Mouse (Mus musculus): ENCODE data around the gene Lrp1. TPM values are rescaled to one million over a fixed set of nuclear protein-coding genes. Genes with fewer than 3 reads are reported as not detected.

Lrp1 gene
- polyA plus RNA-seq, 1 experiment from 2014 or later = 34.6 TPM

GRCm38 (mm10) chr10:127664891-127665290, 43.9 kb upstream of the Lrp1 start:
- WGBS (ENCODE audit: insufficient replicate concordance) = 34% methylated on average over 13 of the region's 13 CpGs
- Histone ChIP-seq H3K9me3 (replicated peaks; ENCODE audit: control insufficient read depth, low read length) (no peaks in the 10 kb centered on the region), H3K9ac (ENCODE audit: low read depth, low read length) (no peak overlapping the region), H3K36me3 (ENCODE audit: control insufficient read depth, insufficient read depth, low read length) (peaks cover 8% of the 10 kb centered on the region), H3K4me3 (ENCODE audit: low read depth, low read length) (peak overlapping the region; percentile 73; the same call in 1 of the 2 replicates), H3K4me1 (ENCODE audit: control insufficient read depth, insufficient read depth, low read length) (peaks cover 50% of the 10 kb centered on the region), H3K27ac (ENCODE audit: low read depth, low read length) (no peak overlapping the region), H3K27me3 (ENCODE audit: control insufficient read depth, insufficient read depth, low read length) (peaks cover 10% of the 10 kb centered on the region), H3K4me2 (peak overlapping the region; percentile 85)
- ATAC-seq (replicated peaks; ENCODE audit: insufficient number of reproducible peaks, low FRiP score, low TSS enrichment) = no peak

GRCm38 (mm10) chr10:127664166-127664565, 43.2 kb upstream of the Lrp1 start:
- 33% methylated on average over 16 of the region's 16 CpGs for WGBS (ENCODE audit: insufficient replicate concordance)
- peaks cover 47% of the 10 kb centered on the region for H3K4me1 ChIP-seq (ENCODE audit: control insufficient read depth, insufficient read depth, low read length)
- no peak overlapping the region for H3K9ac ChIP-seq (ENCODE audit: low read depth, low read length)
- peaks cover 10% of the 10 kb centered on the region for H3K27me3 ChIP-seq (ENCODE audit: control insufficient read depth, insufficient read depth, low read length)
- H3K4me2 ChIP-seq = peak overlapping the region; percentile 25
- no peak for ATAC-seq (replicated peaks; ENCODE audit: insufficient number of reproducible peaks, low FRiP score, low TSS enrichment)
- H3K36me3 ChIP-seq (ENCODE audit: control insufficient read depth, insufficient read depth, low read length) = peaks cover 8% of the 10 kb centered on the region
- no peak overlapping the region for H3K27ac ChIP-seq (ENCODE audit: low read depth, low read length)
- H3K4me3 ChIP-seq (ENCODE audit: low read depth, low read length) = peak overlapping the region; percentile 73; the same call in 1 of the 2 replicates
- H3K9me3 ChIP-seq (replicated peaks; ENCODE audit: control insufficient read depth, low read length) = no peaks in the 10 kb centered on the region

- Histone ChIP-seq H3K9ac (ENCODE audit: low read depth, low read length) (no peak overlapping the region), H3K27ac (ENCODE audit: low read depth, low read length) (no peak overlapping the region), H3K4me3 (ENCODE audit: low read depth, low read length) (no peak overlapping the region), H3K4me2 (no peak overlapping the region), H3K36me3 (ENCODE audit: control insufficient read depth, insufficient read depth, low read length) (peaks cover 8% of the 10 kb centered on the region), H3K4me1 (ENCODE audit: control insufficient read depth, insufficient read depth, low read length) (peaks cover 43% of the 10 kb centered on the region), H3K9me3 (replicated peaks; ENCODE audit: control insufficient read depth, low read length) (no peaks in the 10 kb centered on the region), H3K27me3 (ENCODE audit: control insufficient read depth, insufficient read depth, low read length) (peaks cover 10% of the 10 kb centered on the region)
- 32% methylated on average over 5 of the region's 5 CpGs for WGBS (ENCODE audit: insufficient replicate concordance)
- no peak for ATAC-seq (replicated peaks; ENCODE audit: insufficient number of reproducible peaks, low FRiP score, low TSS enrichment)
These were observed 42.6 kb upstream of the Lrp1 start for GRCm38 (mm10) chr10:127663590-127663989.

GRCm38 (mm10) chr10:127662666-127663253, 41.8 kb upstream of the Lrp1 start:
- 22% methylated on average over 19 of the region's 19 CpGs for WGBS (ENCODE audit: insufficient replicate concordance)
- Histone ChIP-seq H3K9ac (ENCODE audit: low read depth, low read length) (peak overlapping the region; percentile 43; the same call in 1 of the 2 replicates), H3K36me3 (ENCODE audit: control insufficient read depth, insufficient read depth, low read length) (peaks cover 8% of the 10 kb centered on the region), H3K4me2 (peak overlapping the region; percentile 71), H3K9me3 (replicated peaks; ENCODE audit: control insufficient read depth, low read length) (no peaks in the 10 kb centered on the region), H3K4me3 (ENCODE audit: low read depth, low read length) (peak overlapping the region; percentile 32; the same call in 1 of the 2 replicates), H3K4me1 (ENCODE audit: control insufficient read depth, insufficient read depth, low read length) (peaks cover 40% of the 10 kb centered on the region), H3K27me3 (ENCODE audit: control insufficient read depth, insufficient read depth, low read length) (peaks cover 10% of the 10 kb centered on the region), H3K27ac (ENCODE audit: low read depth, low read length) (peak overlapping the region; percentile 78)
- ATAC-seq (replicated peaks; ENCODE audit: insufficient number of reproducible peaks, low FRiP score, low TSS enrichment) = no peak

GRCm38 (mm10) chr10:127661915-127662663, 41.1 kb upstream of the Lrp1 start:
- Histone ChIP-seq H3K36me3 (ENCODE audit: control insufficient read depth, insufficient read depth, low read length) (peaks cover 8% of the 10 kb centered on the region), H3K4me1 (ENCODE audit: control insufficient read depth, insufficient read depth, low read length) (peaks cover 40% of the 10 kb centered on the region), H3K4me3 (ENCODE audit: low read depth, low read length) (peak overlapping the region; percentile 32), H3K27me3 (ENCODE audit: control insufficient read depth, insufficient read depth, low read length) (peaks cover 10% of the 10 kb centered on the region), H3K9me3 (replicated peaks; ENCODE audit: control insufficient read depth, low read length) (no peaks in the 10 kb centered on the region), H3K9ac (ENCODE audit: low read depth, low read length) (peak overlapping the region; percentile 65), H3K27ac (ENCODE audit: low read depth, low read length) (peak overlapping the region; percentile 78), H3K4me2 (peak overlapping the region; percentile 71)
- peak; percentile 19 for ATAC-seq (replicated peaks; ENCODE audit: insufficient number of reproducible peaks, low FRiP score, low TSS enrichment)
- WGBS (ENCODE audit: insufficient replicate concordance) = 1% methylated on average over 16 of the region's 16 CpGs

GRCm38 (mm10) chr10:127661291-127661914, 40.5 kb upstream of the Lrp1 start:
- Histone ChIP-seq H3K4me3 (ENCODE audit: low read depth, low read length) (peak overlapping the region; percentile 32), H3K4me1 (ENCODE audit: control insufficient read depth, insufficient read depth, low read length) (peaks cover 40% of the 10 kb centered on the region), H3K4me2 (peak overlapping the region; percentile 71), H3K36me3 (ENCODE audit: control insufficient read depth, insufficient read depth, low read length) (peaks cover 11% of the 10 kb centered on the region), H3K27ac (ENCODE audit: low read depth, low read length) (peak overlapping the region; percentile 78), H3K9me3 (replicated peaks; ENCODE audit: control insufficient read depth, low read length) (no peaks in the 10 kb centered on the region), H3K27me3 (ENCODE audit: control insufficient read depth, insufficient read depth, low read length) (peaks cover 10% of the 10 kb centered on the region), H3K9ac (ENCODE audit: low read depth, low read length) (peak overlapping the region; percentile 65)
- ATAC-seq (replicated peaks; ENCODE audit: insufficient number of reproducible peaks, low FRiP score, low TSS enrichment) = no peak
- WGBS (ENCODE audit: insufficient replicate concordance) = 15% methylated on average over 14 of the region's 14 CpGs

- WGBS (ENCODE audit: insufficient replicate concordance) = 71% methylated on average over 1 of the region's 1 CpGs
- Histone ChIP-seq H3K4me3 (ENCODE audit: low read depth, low read length) (no peak overlapping the region), H3K4me1 (ENCODE audit: control insufficient read depth, insufficient read depth, low read length) (peaks cover 35% of the 10 kb centered on the region), H3K9me3 (replicated peaks; ENCODE audit: control insufficient read depth, low read length) (no peaks in the 10 kb centered on the region), H3K36me3 (ENCODE audit: control insufficient read depth, insufficient read depth, low read length) (peaks cover 11% of the 10 kb centered on the region), H3K27me3 (ENCODE audit: control insufficient read depth, insufficient read depth, low read length) (peaks cover 6% of the 10 kb centered on the region), H3K27ac (ENCODE audit: low read depth, low read length) (no peak overlapping the region), H3K9ac (ENCODE audit: low read depth, low read length) (no peak overlapping the region), H3K4me2 (no peak overlapping the region)
- ATAC-seq (replicated peaks; ENCODE audit: insufficient number of reproducible peaks, low FRiP score, low TSS enrichment) = no peak
These were observed 38.6 kb upstream of the Lrp1 start for GRCm38 (mm10) chr10:127659551-127659950.

- no peak overlapping the region for H3K9ac ChIP-seq (ENCODE audit: low read depth, low read length)
- no peak overlapping the region for H3K4me3 ChIP-seq (ENCODE audit: low read depth, low read length)
- H3K27ac ChIP-seq (ENCODE audit: low read depth, low read length) = no peak overlapping the region
- H3K27me3 ChIP-seq (ENCODE audit: control insufficient read depth, insufficient read depth, low read length) = no peaks in the 10 kb centered on the region
- WGBS (ENCODE audit: insufficient replicate concordance) = 16% methylated on average over 6 of the region's 6 CpGs
- H3K36me3 ChIP-seq (ENCODE audit: control insufficient read depth, insufficient read depth, low read length) = peaks cover 7% of the 10 kb centered on the region; the same call in 1 of the 2 replicates
- H3K4me1 ChIP-seq (ENCODE audit: control insufficient read depth, insufficient read depth, low read length) = peaks cover 25% of the 10 kb centered on the region
- H3K9me3 ChIP-seq (replicated peaks; ENCODE audit: control insufficient read depth, low read length) = no peaks in the 10 kb centered on the region
- H3K4me2 ChIP-seq = no peak overlapping the region
- ATAC-seq (replicated peaks; ENCODE audit: insufficient number of reproducible peaks, low FRiP score, low TSS enrichment) = no peak
These were observed 37.1 kb upstream of the Lrp1 start for GRCm38 (mm10) chr10:127658076-127658475.

Data from heart, embryonic 11.5 days (tissue).